Mouse (Mus musculus): ENCODE results near the gene Ccdc184. TPM values are rescaled to one million over a fixed set of nuclear protein-coding genes. Genes with fewer than 3 reads are reported as not detected.

The Ccdc184 gene
- polyA plus RNA-seq, 1 experiment, result 0.19 TPM

DNA sequence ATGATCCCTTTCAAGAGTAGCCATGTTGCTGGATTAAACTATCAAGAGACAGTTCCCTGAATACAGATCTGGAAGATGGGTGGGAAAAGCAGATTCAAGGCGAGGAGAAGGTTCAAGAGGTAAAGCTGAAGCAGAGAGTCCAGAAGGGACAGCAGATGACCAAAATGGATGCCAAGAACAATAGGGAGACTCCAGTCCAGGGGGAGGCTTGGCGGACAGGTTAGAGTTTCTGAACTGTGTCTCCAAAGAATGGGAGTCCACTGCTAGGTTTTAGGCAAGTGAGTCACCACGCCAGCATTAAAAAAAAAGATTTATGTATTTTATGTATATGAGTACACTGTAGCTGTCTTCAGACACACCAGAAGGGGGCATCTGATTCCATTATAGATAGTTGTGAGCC is 12.3 kb upstream of the Ccdc184 start:
- H3K27me3 ChIP-seq (replicated peaks; ENCODE audit: control insufficient read depth, insufficient read depth, low read length), result no peaks in the 10 kb centered on the region
- no peaks in the 10 kb centered on the region for H3K36me3 ChIP-seq (ENCODE audit: control insufficient read depth, insufficient read depth, low read length)
- TF ChIP-seq POLR2A (IDR thresholded peaks at IDR 0.05; ENCODE audit: low read depth, low read length) (no peak), CTCF (conservative IDR thresholded peaks at IDR 0.05; ENCODE audit: insufficient read depth, insufficient read length, low read depth, low read length) (no peak)
- no peak overlapping the region for H3K4me3 ChIP-seq (ENCODE audit: insufficient read depth, low read depth, low read length)
- DNase-seq, result no peak
- no peak overlapping the region for H3K27ac ChIP-seq (ENCODE audit: insufficient read depth, low read depth, low read length)
- 81% methylated on average over 3 of the region's 3 CpGs for WGBS
- H3K4me1 ChIP-seq (ENCODE audit: control insufficient read depth, insufficient read depth, low read length), result no peaks in the 10 kb centered on the region

DNA sequence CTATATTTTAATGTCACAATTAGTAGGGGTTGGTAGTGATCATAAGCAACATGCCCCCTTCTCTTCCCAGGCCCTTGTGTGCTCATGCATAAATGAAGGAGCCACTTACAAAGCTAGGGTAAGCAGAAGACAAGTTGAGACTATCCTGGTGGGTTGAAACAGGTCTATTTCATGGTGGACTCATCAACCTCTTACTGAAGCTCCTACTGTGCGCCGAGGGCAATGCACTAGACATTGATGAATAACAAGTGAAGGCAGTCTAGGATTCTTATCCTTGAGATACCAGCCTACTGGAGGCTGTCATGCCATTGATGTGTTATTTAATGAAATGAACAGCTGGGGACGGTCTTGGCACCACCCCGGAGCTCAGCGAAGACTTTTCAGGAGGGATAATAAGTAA is 11.7 kb upstream of the Ccdc184 start:
- Histone ChIP-seq H3K27me3 (replicated peaks; ENCODE audit: control insufficient read depth, insufficient read depth, low read length) (no peaks in the 10 kb centered on the region), H3K4me1 (ENCODE audit: control insufficient read depth, insufficient read depth, low read length) (no peaks in the 10 kb centered on the region), H3K27ac (ENCODE audit: insufficient read depth, low read depth, low read length) (no peak overlapping the region), H3K4me3 (ENCODE audit: insufficient read depth, low read depth, low read length) (no peak overlapping the region), H3K36me3 (ENCODE audit: control insufficient read depth, insufficient read depth, low read length) (no peaks in the 10 kb centered on the region)
- TF ChIP-seq POLR2A (IDR thresholded peaks at IDR 0.05; ENCODE audit: low read depth, low read length) (no peak), CTCF (conservative IDR thresholded peaks at IDR 0.05; ENCODE audit: insufficient read depth, insufficient read length, low read depth, low read length) (no peak)
- 92% methylated on average over 5 of the region's 5 CpGs for WGBS
- DNase-seq, result no peak

DNA sequence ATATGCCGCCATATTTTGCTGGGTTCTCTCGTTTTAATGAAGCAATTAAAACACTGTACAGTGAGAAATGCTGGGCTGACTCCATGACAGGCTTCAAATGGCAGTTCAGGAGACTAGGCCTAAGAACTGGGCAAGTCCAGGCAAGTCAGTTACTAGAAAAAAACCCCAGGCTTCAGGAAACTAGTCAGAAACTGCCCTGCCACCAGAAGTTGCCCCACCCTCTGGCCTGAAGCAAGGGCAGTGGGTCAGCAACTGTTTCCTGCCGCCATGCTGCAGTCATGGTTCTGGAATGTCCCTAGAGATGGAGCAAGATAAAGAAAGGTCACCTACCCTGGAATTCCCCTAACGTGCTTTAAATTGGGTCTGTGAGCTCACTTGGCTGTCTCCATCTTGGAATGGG is 11.0 kb upstream of the Ccdc184 start:
- TF ChIP-seq CTCF (conservative IDR thresholded peaks at IDR 0.05; ENCODE audit: insufficient read depth, insufficient read length, low read depth, low read length) (no peak), POLR2A (IDR thresholded peaks at IDR 0.05; ENCODE audit: low read depth, low read length) (no peak)
- DNase-seq, result peak; percentile 39
- Histone ChIP-seq H3K27ac (ENCODE audit: insufficient read depth, low read depth, low read length) (no peak overlapping the region), H3K4me3 (ENCODE audit: insufficient read depth, low read depth, low read length) (no peak overlapping the region), H3K36me3 (ENCODE audit: control insufficient read depth, insufficient read depth, low read length) (no peaks in the 10 kb centered on the region), H3K4me1 (ENCODE audit: control insufficient read depth, insufficient read depth, low read length) (no peaks in the 10 kb centered on the region; the same call in 1 of the 2 replicates), H3K27me3 (replicated peaks; ENCODE audit: control insufficient read depth, insufficient read depth, low read length) (no peaks in the 10 kb centered on the region)
- 66% methylated on average over 4 of the region's 4 CpGs for WGBS

DNA sequence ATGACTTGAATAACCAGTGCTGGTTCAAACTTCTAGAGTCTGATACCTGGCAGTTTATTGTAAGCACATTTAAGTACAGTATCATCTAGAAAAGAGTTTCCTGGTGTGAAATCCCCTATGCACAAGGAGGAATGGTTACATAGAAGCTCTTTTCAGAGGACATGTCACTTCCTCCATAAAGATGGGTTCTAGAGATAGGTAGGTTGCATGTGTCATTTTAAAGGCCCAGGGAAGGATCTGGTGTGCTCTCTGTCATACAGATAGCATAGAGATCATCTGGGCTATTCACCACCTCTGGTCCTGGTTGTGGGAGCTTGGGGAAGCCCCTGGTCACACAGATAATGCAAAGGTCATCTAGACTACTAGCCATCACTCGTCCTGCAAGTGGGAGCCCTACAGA is 9.7 kb upstream of the Ccdc184 start:
- no peaks in the 10 kb centered on the region; the same call in 1 of the 2 replicates for H3K4me1 ChIP-seq (ENCODE audit: control insufficient read depth, insufficient read depth, low read length)
- H3K4me3 ChIP-seq (ENCODE audit: insufficient read depth, low read depth, low read length), result no peak overlapping the region
- WGBS, result 84% methylated on average over 1 of the region's 1 CpGs
- H3K27me3 ChIP-seq (replicated peaks; ENCODE audit: control insufficient read depth, insufficient read depth, low read length), result no peaks in the 10 kb centered on the region
- no peak overlapping the region for H3K27ac ChIP-seq (ENCODE audit: insufficient read depth, low read depth, low read length)
- no peaks in the 10 kb centered on the region for H3K36me3 ChIP-seq (ENCODE audit: control insufficient read depth, insufficient read depth, low read length)
- DNase-seq, result no peak
- no peak for TF ChIP-seq CTCF (conservative IDR thresholded peaks at IDR 0.05; ENCODE audit: insufficient read depth, insufficient read length, low read depth, low read length)
- no peak for TF ChIP-seq POLR2A (IDR thresholded peaks at IDR 0.05; ENCODE audit: low read depth, low read length)

DNA sequence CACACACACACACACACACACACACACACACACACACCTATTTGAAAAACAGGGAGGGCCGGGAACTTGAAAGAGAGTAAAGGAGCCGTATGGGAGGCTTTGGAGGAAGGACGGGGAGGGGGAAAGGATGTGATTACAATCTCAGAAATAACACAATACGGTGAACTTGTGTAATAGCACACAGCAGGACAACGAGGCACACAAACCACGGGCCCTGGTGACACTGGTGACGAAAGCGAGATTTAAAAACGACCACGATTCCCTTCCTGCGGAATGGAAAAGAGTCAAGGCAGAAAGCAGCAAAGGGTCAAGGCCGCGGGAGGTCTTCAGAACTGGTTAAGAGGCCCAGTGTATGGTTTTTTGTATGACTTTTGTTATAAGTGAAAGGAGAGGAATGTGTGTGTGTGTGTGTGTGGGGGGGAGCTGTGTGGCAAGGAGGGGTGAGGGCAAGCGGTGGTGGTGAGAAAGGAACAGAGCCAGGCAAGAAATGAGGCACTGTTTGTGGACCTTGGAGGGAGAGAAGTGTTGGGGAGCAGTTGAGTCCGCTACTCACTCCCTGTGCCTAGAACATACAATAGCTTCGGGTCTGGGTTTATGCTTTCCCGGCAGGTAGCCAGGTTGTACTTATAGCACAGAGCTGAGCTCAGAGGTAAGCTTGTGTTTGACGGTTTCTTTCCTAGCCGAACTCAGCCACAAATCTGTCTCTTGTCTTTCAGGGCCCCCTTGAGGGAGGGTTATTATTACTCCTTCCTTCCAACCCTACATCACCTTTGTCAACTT is 5.7 kb upstream of the Ccdc184 start:
- H3K4me1 ChIP-seq (ENCODE audit: control insufficient read depth, insufficient read depth, low read length), result no peaks in the 10 kb centered on the region; the same call in 1 of the 2 replicates
- no peak overlapping the region for H3K27ac ChIP-seq (ENCODE audit: insufficient read depth, low read depth, low read length)
- TF ChIP-seq POLR2A (IDR thresholded peaks at IDR 0.05; ENCODE audit: low read depth, low read length) (no peak), CTCF (conservative IDR thresholded peaks at IDR 0.05; ENCODE audit: insufficient read depth, insufficient read length, low read depth, low read length) (no peak)
- no peaks in the 10 kb centered on the region for H3K27me3 ChIP-seq (replicated peaks; ENCODE audit: control insufficient read depth, insufficient read depth, low read length)
- no peak overlapping the region for H3K4me3 ChIP-seq (ENCODE audit: insufficient read depth, low read depth, low read length)
- no peaks in the 10 kb centered on the region for H3K36me3 ChIP-seq (ENCODE audit: control insufficient read depth, insufficient read depth, low read length)
- no peak for DNase-seq
- 74% methylated on average over 19 of the region's 19 CpGs for WGBS

DNA sequence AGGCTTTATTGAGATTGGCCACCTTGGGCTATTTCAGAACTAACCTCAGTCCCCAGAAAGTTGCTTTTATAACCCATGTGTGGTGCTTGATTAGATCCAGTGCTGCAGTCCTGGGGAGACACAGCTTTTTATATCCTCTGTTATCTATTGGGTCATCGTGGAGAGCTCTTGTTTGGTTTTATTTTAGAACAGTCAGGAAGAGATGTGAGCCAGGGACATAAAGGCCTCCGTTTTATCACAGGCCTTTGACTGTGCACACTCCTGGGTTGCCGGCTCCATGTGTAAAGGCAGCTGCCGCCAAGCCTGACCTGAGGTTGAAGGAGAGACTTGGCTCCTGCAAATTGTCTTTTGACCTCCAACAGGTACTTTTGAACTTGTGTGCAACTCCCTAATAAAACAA is 4.4 kb upstream of the Ccdc184 start:
- TF ChIP-seq CTCF (conservative IDR thresholded peaks at IDR 0.05; ENCODE audit: insufficient read depth, insufficient read length, low read depth, low read length) (no peak), POLR2A (IDR thresholded peaks at IDR 0.05; ENCODE audit: low read depth, low read length) (no peak)
- H3K27me3 ChIP-seq (replicated peaks; ENCODE audit: control insufficient read depth, insufficient read depth, low read length), result 0 out of 2 replicates have a peak, but pooled peaks cover 4% of the 10 kb centered on the region
- no peaks in the 10 kb centered on the region for H3K36me3 ChIP-seq (ENCODE audit: control insufficient read depth, insufficient read depth, low read length)
- DNase-seq, result no peak
- 65% methylated on average over 4 of the region's 4 CpGs for WGBS
- H3K4me1 ChIP-seq (ENCODE audit: control insufficient read depth, insufficient read depth, low read length), result no peaks in the 10 kb centered on the region; the same call in 1 of the 2 replicates
- H3K27ac ChIP-seq (ENCODE audit: insufficient read depth, low read depth, low read length), result no peak overlapping the region
- no peak overlapping the region for H3K4me3 ChIP-seq (ENCODE audit: insufficient read depth, low read depth, low read length)

DNA sequence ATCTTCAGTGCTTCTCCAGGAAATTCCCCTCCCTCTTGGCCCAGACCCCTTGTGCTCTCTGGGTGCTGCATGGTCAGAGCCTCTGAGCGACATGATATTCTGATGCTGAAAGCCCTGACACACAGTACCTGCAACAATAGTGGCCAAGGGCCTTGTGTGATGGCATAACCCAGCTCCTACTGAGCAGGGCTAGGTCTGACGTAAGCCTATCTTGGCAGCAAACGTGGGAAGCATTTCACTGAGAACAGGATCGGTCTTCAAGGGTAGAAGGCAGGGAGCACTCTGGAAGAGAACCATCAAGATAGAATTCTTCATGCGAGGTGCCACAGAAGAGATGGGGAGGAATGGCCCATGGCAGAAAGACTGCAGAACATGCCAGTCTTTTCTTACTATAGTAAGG is 1.4 kb upstream of the Ccdc184 start, which contains the start of gene Asb8:
Asb8 (minus strand) TSS at position 101 of the 400 bp plus-strand sequence.
- no peaks in the 10 kb centered on the region; the same call in 1 of the 2 replicates for H3K4me1 ChIP-seq (ENCODE audit: control insufficient read depth, insufficient read depth, low read length)
- H3K36me3 ChIP-seq (ENCODE audit: control insufficient read depth, insufficient read depth, low read length), result no peaks in the 10 kb centered on the region
- no peak within 1 kb of the TSS for H3K27ac ChIP-seq (ENCODE audit: insufficient read depth, low read depth, low read length)
- no peak within 1 kb of the TSS for H3K4me3 ChIP-seq (ENCODE audit: insufficient read depth, low read depth, low read length)
- 92% methylated on average over 5 of the region's 5 CpGs for WGBS
- no peak for TF ChIP-seq POLR2A (IDR thresholded peaks at IDR 0.05; ENCODE audit: low read depth, low read length)
- TF ChIP-seq CTCF (conservative IDR thresholded peaks at IDR 0.05; ENCODE audit: insufficient read depth, insufficient read length, low read depth, low read length), result no peak
- no peak for DNase-seq
- H3K27me3 ChIP-seq (replicated peaks; ENCODE audit: control insufficient read depth, insufficient read depth, low read length), result 0 out of 2 replicates have a peak, but pooled peaks cover 4% of the 10 kb centered on the region
